Mouse (Mus musculus) left cerebral cortex, adult 2 months (tissue): ENCODE data around the gene Cacna1c. TPM values are rescaled to one million over a fixed set of nuclear protein-coding genes. Genes with fewer than 3 reads are reported as not detected.

Source experiments
- DNase-seq, 2 experiments: peaks; one replicate each; pipeline ENCODE4 v3.0.0; 2021 to 2022; ENCODE audit warnings: low spot score in 2 of 2, mixed read lengths in 1 of 2; ENCODE audit errors: extremely low spot score in 1 of 2
- H3K27ac ChIP-seq: fragments of 200-600 bp; 2 replicates; pipeline ENCODE4 v1.8.1; 2022
- H3K4me3 ChIP-seq: fragments of 200-600 bp; 2 replicates; pipeline ENCODE4 v1.8.1; 2022
- CTCF ChIP-seq: fragments of 200-600 bp; IDR thresholded peaks from 2 replicates; pipeline ENCODE4 v1.8.1; 2022; ENCODE audit warnings: antibody characterized with exemption, mild to moderate bottlenecking, moderate library complexity
- intact Hi-C: fragments of 180-260 bp; cut with DNase I; formaldehyde crosslinking; loops from one replicate; pipeline ENCODE4 v1.15.1; 2025
- total RNA-seq, 2 experiments: library from RNA; stranded (reverse); gene quantifications; 2 replicates each; pipeline ENCODE4 v1.2.3; 2021

Cacna1c gene
- total RNA-seq, 2 experiments from 2014 or later: 69.1 to 73.9 TPM

DNA sequence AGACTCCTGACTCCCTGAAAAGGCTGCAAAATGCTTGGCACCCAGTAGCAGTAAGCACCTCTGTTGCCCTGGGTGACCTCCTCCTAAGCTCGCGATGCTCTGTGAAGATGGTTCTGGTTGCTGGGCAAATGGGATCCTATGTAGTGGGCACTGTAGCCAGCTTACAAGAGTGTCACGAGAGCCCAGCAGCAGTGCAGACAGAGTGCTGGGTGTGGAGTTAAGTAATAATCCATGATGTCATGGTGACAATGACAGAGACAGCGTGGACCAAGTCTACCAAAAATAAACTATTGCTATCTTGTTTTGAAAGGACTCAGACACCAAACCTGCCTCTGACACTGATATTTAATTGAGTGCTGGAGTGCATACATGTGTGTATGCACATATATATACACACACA is 5.4 kb upstream of the Cacna1c start:
- intact Hi-C loops: no loop called here
- DNase-seq: no peak
- TF ChIP-seq CTCF: no peak
- Histone ChIP-seq H3K4me3 (no peak overlapping the region), H3K27ac (no peak overlapping the region)

DNA sequence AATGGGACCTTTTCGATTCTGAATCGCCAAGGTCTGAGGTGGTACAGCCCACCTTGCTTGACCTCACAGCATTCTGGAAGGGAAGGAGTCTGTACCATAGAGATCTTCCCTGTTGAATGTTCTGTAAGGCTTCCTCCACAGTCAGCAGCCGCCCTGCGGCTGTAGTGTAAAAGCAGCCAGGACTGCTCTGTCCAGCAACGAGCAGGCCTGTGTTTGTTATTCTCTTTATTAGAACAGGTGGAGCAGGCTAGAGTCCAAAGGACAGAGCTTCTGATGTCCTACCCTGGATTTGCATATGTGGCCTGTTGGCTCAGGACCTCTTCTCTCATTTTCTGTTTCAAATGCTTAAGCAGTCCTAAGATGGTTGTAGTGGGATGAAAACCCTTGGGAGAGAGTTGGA is 4.1 kb upstream of the Cacna1c start:
- intact Hi-C loops: no loop called here
- no peak for DNase-seq
- Histone ChIP-seq H3K27ac (no peak overlapping the region), H3K4me3 (no peak overlapping the region)
- TF ChIP-seq CTCF: no peak

DNA sequence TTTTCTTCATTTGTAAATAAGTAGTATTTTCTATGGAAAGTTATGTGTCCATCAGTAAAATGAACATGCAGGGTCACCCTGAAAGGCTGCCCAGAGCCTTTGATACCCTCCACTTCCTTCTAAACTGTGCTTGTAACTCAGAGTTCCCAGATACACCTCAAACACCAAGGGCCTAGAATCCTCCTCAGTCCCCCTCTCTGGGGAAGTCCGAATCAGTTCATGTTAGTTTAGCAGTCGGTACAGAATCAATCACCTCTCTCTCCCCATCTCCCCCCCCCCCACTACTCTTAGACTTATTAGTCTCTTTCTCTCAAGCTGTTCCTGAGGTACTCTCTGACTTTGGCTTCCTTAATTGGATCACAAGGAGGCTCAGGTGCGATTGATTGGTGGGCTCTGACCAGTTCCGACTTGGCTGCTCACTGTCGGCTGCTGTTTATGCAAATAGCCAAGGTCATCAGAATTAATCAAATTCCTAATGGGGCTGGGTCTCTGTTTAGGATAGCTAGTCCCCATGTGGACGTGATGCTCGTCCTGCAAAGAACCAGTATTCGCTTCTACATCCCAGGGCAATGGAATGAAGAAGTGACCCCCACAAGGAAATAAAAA is 3.2 kb upstream of the Cacna1c start:
- intact Hi-C loops: loop anchor here (5.0 kb wide), 1 partner anchor 552 kb away; no protein-coding TSS in a partner anchor
- Histone ChIP-seq H3K4me3 (no peak overlapping the region), H3K27ac (no peak overlapping the region)
- no peak for DNase-seq
- TF ChIP-seq CTCF: no peak

GRCm38 (mm10) chr6:119198534-119199273 is 2.5 kb upstream of the Cacna1c start:
- intact Hi-C loops: loop anchor here (5.0 kb wide), 1 partner anchor 551 kb away; no protein-coding TSS in a partner anchor
- TF ChIP-seq CTCF: no peak
- no peak for DNase-seq
- Histone ChIP-seq H3K4me3 (no peak overlapping the region), H3K27ac (no peak overlapping the region)

GRCm38 (mm10) chr6:119194601-119195000 is 1.6 kb downstream of the Cacna1c start:
- intact Hi-C loops: no loop called here
- Histone ChIP-seq H3K4me3 (no peak overlapping the region), H3K27ac (no peak overlapping the region)
- no peak for DNase-seq
- TF ChIP-seq CTCF: no peak

- Histone ChIP-seq H3K4me3 (no peak overlapping the region), H3K27ac (no peak overlapping the region)
- no peak for TF ChIP-seq CTCF
- DNase-seq: no peak
- intact Hi-C loops: no loop called here
These were observed 2.1 kb downstream of the Cacna1c start for GRCm38 (mm10) chr6:119194161-119194560.

- no peak for DNase-seq
- Histone ChIP-seq H3K27ac (no peak overlapping the region), H3K4me3 (no peak overlapping the region)
- TF ChIP-seq CTCF: no peak
- intact Hi-C loops: no loop called here
These were observed 2.6 kb downstream of the Cacna1c start for GRCm38 (mm10) chr6:119193571-119194154.

DNA sequence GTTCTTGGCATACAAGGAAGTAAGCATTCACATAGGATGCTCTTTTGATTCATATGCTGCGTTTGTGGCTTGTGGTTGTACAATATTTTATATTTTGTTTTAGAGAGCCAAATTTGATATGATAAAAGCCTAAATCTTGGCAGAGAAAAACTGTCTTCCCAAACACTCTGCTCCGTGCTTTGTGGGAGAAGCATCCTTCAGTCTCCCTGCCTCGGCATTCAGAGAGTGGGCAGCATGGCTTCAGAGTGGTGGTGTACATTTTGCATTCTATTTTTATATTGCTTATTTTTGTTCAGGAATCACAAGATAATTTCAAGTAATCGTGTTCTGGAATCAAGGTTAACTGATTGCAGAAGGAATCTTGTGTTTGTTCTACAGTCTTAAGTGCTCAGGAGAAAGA is 4.7 kb downstream of the Cacna1c start:
- H3K27ac ChIP-seq: no peak overlapping the region
- no peak overlapping the region for H3K4me3 ChIP-seq
- TF ChIP-seq CTCF: no peak
- DNase-seq: no peak
- intact Hi-C loops: no loop called here

DNA sequence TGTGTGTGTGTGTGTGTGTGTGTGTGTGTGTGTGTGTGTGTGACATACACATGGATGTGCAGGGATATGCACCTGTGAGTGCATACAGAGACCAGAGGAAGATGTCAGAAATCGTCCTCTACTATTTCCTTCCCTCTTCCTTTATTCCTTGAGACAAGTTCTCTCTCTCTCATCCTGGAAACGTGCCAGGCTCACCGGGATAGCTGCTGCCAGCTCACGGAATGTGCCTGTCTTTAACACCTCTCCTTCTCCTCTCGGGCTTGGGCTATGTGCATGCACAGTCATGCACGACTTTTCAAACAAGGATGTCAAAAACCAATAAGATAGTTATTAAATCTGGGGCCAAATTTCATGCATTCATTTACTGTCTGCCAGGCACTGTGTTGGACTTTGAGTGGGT is 8.6 kb downstream of the Cacna1c start:
- Histone ChIP-seq H3K4me3 (no peak overlapping the region), H3K27ac (no peak overlapping the region)
- no peak for TF ChIP-seq CTCF
- intact Hi-C loops: no loop called here
- DNase-seq: no peak

DNA sequence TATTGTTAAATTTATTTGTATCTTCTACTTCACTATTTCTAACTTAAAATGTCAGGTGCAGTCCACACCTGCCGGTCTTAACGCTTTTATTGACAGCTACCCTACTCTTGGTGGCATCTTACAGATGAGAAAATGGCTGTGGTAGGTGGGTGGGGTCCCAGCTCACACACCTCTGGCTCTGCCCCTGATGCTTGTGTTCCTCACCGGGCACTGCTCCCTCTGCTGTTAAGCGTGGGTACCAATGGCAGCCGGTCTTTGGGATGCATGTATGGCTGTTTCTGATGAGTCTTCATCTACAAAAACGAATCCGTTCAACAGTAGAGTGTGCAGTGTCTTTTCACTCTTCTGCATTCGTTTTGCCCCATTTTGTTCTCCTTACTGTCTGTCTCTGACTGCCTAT is 9.6 kb downstream of the Cacna1c start:
- peak in 1 of 2 experiments; percentile 28 for DNase-seq
- intact Hi-C loops: no loop called here
- no peak overlapping the region for H3K27ac ChIP-seq
- H3K4me3 ChIP-seq: no peak overlapping the region
- TF ChIP-seq CTCF: peak; percentile 52

DNA sequence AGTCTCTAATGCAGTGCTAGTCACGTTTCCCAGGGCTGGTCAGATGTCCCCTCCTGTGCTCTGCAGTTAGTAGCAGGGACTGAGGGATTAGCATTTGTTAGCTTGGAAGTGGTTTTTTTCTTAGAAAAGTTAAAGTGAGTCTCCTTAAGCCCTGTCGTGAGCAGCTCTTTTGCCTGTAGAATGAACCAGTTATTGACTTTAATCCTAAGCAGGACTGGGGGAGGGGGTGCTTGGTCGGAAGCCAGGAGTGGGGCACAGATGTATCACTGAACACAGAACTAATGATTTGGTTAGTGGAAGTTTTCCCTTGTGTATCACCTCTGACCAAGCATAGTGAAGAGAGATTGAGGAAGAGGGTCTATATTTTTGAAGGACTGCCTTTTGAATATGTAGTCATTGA is 12.4 kb downstream of the Cacna1c start:
- intact Hi-C loops: no loop called here
- H3K4me3 ChIP-seq: no peak overlapping the region
- no peak for TF ChIP-seq CTCF
- H3K27ac ChIP-seq: no peak overlapping the region
- no peak for DNase-seq

DNA sequence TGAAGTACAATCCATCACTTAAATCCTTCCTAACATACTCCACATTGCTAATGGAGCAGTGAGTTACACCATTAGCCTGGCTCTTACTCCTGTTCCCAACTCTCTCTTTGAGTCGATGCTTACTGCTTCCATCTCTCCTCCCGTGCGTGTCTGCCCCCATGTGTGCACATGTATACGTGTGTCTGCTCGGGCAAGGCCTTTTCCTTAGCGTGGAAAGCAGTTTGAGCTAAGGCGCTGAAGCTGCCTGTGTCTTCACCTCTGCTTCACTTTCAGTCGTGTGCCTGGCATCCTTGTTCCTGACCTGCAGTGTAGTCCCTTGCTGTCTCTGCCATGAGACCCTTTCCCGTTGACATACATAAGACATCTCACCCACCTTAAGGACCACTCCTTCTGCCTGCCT is 14.0 kb downstream of the Cacna1c start:
- intact Hi-C loops: no loop called here
- no peak for TF ChIP-seq CTCF
- no peak for DNase-seq
- H3K4me3 ChIP-seq: no peak overlapping the region
- no peak overlapping the region for H3K27ac ChIP-seq
